Mouse (Mus musculus) brown adipose tissue, adult 24 weeks (tissue): ENCODE measurements at regions not wholly inside any gene's neighbourhood (a gene's known extent, or its start where the extent isn't known, plus 50 kb on each side); places are given as distances from the start of the nearest gene placed in this dataset.
"Not testable (repeated sequence)": the region's sequence is repeated elsewhere in the genome, so short reads cannot be mapped to it uniquely, and the experiment has no call there.

ENCODE experiments used
- H3K27ac ChIP-seq: fragments of 200-500 bp; replicated peaks from 2 replicates; pipeline ENCODE4 v1.5.1; 2012; ENCODE audit warnings: low read depth, mild to moderate bottlenecking, low read length
- H3K4me1 ChIP-seq: fragments of 200-500 bp; 2 replicates; pipeline ENCODE4 v1.6.1; 2012; ENCODE audit warnings: low read length, mixed read lengths; ENCODE audit not compliant: control insufficient read depth, insufficient read depth, insufficient read length
- H3K4me3 ChIP-seq: fragments of 200-500 bp; 2 replicates; pipeline ENCODE4 v1.5.1; 2012; ENCODE audit warnings: low read depth, mild to moderate bottlenecking, low read length, moderate library complexity; ENCODE audit not compliant: insufficient read depth

- not testable (repeated sequence) for H3K4me3 ChIP-seq
Observed at GRCm38 (mm10) chr14:14478159-14478558, 77.1 kb downstream of the Olfr721-ps1 start.

GRCm38 (mm10) chr14:14481840-14482239 is 80.7 kb downstream of the Olfr721-ps1 start:
- no peaks in the 10 kb centered on the region for H3K4me1 ChIP-seq
- H3K4me3 ChIP-seq, result no peak overlapping the region
- H3K27ac ChIP-seq, result no peak overlapping the region

More at GRCm38 (mm10) chr14:14478159-14478558, 77.1 kb downstream of the Olfr721-ps1 start:
- not testable (repeated sequence) for H3K4me1 ChIP-seq, H3K27ac ChIP-seq

- H3K27ac ChIP-seq, result no peak overlapping the region
- no peak overlapping the region for H3K4me3 ChIP-seq
Observed at GRCm38 (mm10) chr14:14486356-14486755, 85.3 kb downstream of the Olfr721-ps1 start.

GRCm38 (mm10) chr14:14490501-14490900 is 89.4 kb downstream of the Olfr721-ps1 start:
- no peaks in the 10 kb centered on the region for H3K4me1 ChIP-seq
- no peak overlapping the region for H3K27ac ChIP-seq
- no peak overlapping the region for H3K4me3 ChIP-seq

More at GRCm38 (mm10) chr14:14486356-14486755, 85.3 kb downstream of the Olfr721-ps1 start:
- H3K4me1 ChIP-seq, result no peaks in the 10 kb centered on the region

- H3K27ac ChIP-seq, result no peak overlapping the region
- no peaks in the 10 kb centered on the region for H3K4me1 ChIP-seq
- H3K4me3 ChIP-seq, result no peak overlapping the region
Observed at GRCm38 (mm10) chr14:14492041-14492440, 90.9 kb downstream of the Olfr721-ps1 start.

- no peak overlapping the region for H3K4me3 ChIP-seq
- no peaks in the 10 kb centered on the region for H3K4me1 ChIP-seq
- no peak overlapping the region for H3K27ac ChIP-seq
Observed at GRCm38 (mm10) chr14:14511927-14512326, 110.8 kb downstream of the Olfr721-ps1 start.

- no peak overlapping the region for H3K4me3 ChIP-seq
- no peak overlapping the region for H3K27ac ChIP-seq
- H3K4me1 ChIP-seq, result no peaks in the 10 kb centered on the region
Observed at GRCm38 (mm10) chr14:14513056-14513455, 112.0 kb downstream of the Olfr721-ps1 start.

GRCm38 (mm10) chr14:14513498-14513897 is 112.4 kb downstream of the Olfr721-ps1 start:
- H3K4me3 ChIP-seq, result no peak overlapping the region
- no peaks in the 10 kb centered on the region for H3K4me1 ChIP-seq
- H3K27ac ChIP-seq, result no peak overlapping the region

GRCm38 (mm10) chr14:14514440-14515172 is 113.5 kb downstream of the Olfr721-ps1 start:
- H3K4me3 ChIP-seq, result no peak overlapping the region
- no peak overlapping the region for H3K27ac ChIP-seq
- no peaks in the 10 kb centered on the region for H3K4me1 ChIP-seq

- H3K27ac ChIP-seq, result no peak overlapping the region
- no peak overlapping the region for H3K4me3 ChIP-seq
- H3K4me1 ChIP-seq, result no peaks in the 10 kb centered on the region; the same call in 1 of the 2 replicates
Observed at GRCm38 (mm10) chr14:14515363-14515762, 114.3 kb downstream of the Olfr721-ps1 start.

GRCm38 (mm10) chr14:14515918-14516317 is 114.8 kb downstream of the Olfr721-ps1 start:
- no peak overlapping the region for H3K4me3 ChIP-seq
- H3K27ac ChIP-seq, result no peak overlapping the region
- no peaks in the 10 kb centered on the region; the same call in 1 of the 2 replicates for H3K4me1 ChIP-seq

GRCm38 (mm10) chr14:14518027-14518426 is 116.9 kb downstream of the Olfr721-ps1 start:
- Histone ChIP-seq H3K4me1 (no peaks in the 10 kb centered on the region; the same call in 1 of the 2 replicates), H3K27ac (no peak overlapping the region), H3K4me3 (no peak overlapping the region)

- no peak overlapping the region for H3K27ac ChIP-seq
- H3K4me1 ChIP-seq, result no peaks in the 10 kb centered on the region; the same call in 1 of the 2 replicates
- H3K4me3 ChIP-seq, result no peak overlapping the region
Observed at GRCm38 (mm10) chr14:14518841-14519240, 117.7 kb downstream of the Olfr721-ps1 start.

- H3K4me1 ChIP-seq, result no peaks in the 10 kb centered on the region; the same call in 1 of the 2 replicates
Observed at GRCm38 (mm10) chr14:14520195-14520594, 119.1 kb downstream of the Olfr721-ps1 start.

GRCm38 (mm10) chr14:14521331-14521730 is 120.2 kb downstream of the Olfr721-ps1 start:
- H3K4me3 ChIP-seq, H3K27ac ChIP-seq, H3K4me1 ChIP-seq: not testable (repeated sequence)

More at GRCm38 (mm10) chr14:14520195-14520594, 119.1 kb downstream of the Olfr721-ps1 start:
- Histone ChIP-seq H3K27ac (no peak overlapping the region), H3K4me3 (no peak overlapping the region)

GRCm38 (mm10) chr14:14525225-14525624 is 124.1 kb downstream of the Olfr721-ps1 start:
- Histone ChIP-seq H3K27ac (no peak overlapping the region), H3K4me1 (no peaks in the 10 kb centered on the region; the same call in 1 of the 2 replicates), H3K4me3 (no peak overlapping the region)
